Mouse (Mus musculus): ENCODE measurements around the gene Chn2.

- no peak for TF ChIP-seq CTCF (IDR thresholded peaks at IDR 0.05; ENCODE audit: insufficient read depth, low read length)
- TF ChIP-seq POLR2A (IDR thresholded peaks at IDR 0.05; ENCODE audit: borderline replicate concordance, extremely low read depth, low read depth, low read length): no peak
Observed at GRCm38 (mm10) chr6:54277234-54277633, 237.9 kb downstream of the Chn2 start.

Measured in lung, adult 2 months (tissue).